Mouse (Mus musculus) erythroblast, embryonic 14.5 days (primary cell): ENCODE measurements around the gene Tenm2.

Source experiments
- GATA1 ChIP-seq: IDR thresholded peaks from 2 replicates; pipeline ENCODE4 v1.6.1; 2012; ENCODE audit warnings: low read length, inconsistent platforms, mixed read lengths
- TAL1 ChIP-seq: IDR thresholded peaks from 3 replicates; pipeline ENCODE4 v1.6.1; 2012; ENCODE audit warnings: low read length, inconsistent platforms, mixed read lengths

DNA sequence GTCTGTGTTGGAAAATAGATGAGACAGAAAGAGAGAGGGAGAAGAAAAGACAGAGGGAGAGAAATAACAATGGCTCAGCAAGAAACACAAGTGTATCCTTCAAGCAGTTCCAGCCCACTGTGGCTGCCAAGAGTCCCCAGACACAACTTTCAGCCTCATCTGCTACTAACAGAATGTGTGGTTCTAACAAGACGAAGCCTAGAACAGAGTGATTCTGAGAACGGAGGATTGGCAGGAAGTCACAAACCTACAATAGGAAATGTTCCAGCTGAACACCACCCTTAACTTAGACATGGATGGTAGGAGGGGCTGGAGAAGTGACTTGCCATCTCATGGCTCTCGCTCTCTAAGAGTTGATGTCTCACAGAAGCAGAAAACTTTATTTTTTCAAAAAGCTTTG, 894.0 kb downstream of the Tenm2 start:
- TF ChIP-seq GATA1, result no peak
- no peak for TF ChIP-seq TAL1
